Mouse (Mus musculus): ENCODE measurements around the gene Des. TPM values are rescaled to one million over a fixed set of nuclear protein-coding genes. Genes with fewer than 3 reads are reported as not detected.

The Des gene
- polyA plus RNA-seq, 1 experiment, result 0.11 TPM

GRCm38 (mm10) chr1:75319166-75319565 lies 41.0 kb upstream of the Des start:
- TF ChIP-seq FLI1 (IDR thresholded peaks at IDR 0.05; ENCODE audit: low read length) (no peak), GATA1 (IDR thresholded peaks at IDR 0.05; ENCODE audit: borderline replicate concordance, low read length) (no peak)
- H3K4me1 ChIP-seq, result peaks cover 28% of the 10 kb centered on the region

GRCm38 (mm10) chr1:75327461-75327860 lies 32.7 kb upstream of the Des start:
- H3K4me3 ChIP-seq (replicated peaks), result no peak overlapping the region
- H3K4me1 ChIP-seq, result no peaks in the 10 kb centered on the region
- peaks cover 5% of the 10 kb centered on the region for H3K27me3 ChIP-seq (replicated peaks)
- no peaks in the 10 kb centered on the region for H3K36me3 ChIP-seq (replicated peaks; ENCODE audit: low read length)
- peaks cover 12% of the 10 kb centered on the region for H3K9me3 ChIP-seq
- TF ChIP-seq GATA1 (IDR thresholded peaks at IDR 0.05; ENCODE audit: borderline replicate concordance, low read length) (no peak), FLI1 (IDR thresholded peaks at IDR 0.05; ENCODE audit: low read length) (no peak)

More at GRCm38 (mm10) chr1:75319166-75319565, 41.0 kb upstream of the Des start:
- Histone ChIP-seq H3K27me3 (replicated peaks) (peaks cover 6% of the 10 kb centered on the region), H3K4me3 (replicated peaks) (no peak overlapping the region), H3K36me3 (replicated peaks; ENCODE audit: low read length) (peaks cover 20% of the 10 kb centered on the region), H3K9me3 (peaks cover 5% of the 10 kb centered on the region)

DNA sequence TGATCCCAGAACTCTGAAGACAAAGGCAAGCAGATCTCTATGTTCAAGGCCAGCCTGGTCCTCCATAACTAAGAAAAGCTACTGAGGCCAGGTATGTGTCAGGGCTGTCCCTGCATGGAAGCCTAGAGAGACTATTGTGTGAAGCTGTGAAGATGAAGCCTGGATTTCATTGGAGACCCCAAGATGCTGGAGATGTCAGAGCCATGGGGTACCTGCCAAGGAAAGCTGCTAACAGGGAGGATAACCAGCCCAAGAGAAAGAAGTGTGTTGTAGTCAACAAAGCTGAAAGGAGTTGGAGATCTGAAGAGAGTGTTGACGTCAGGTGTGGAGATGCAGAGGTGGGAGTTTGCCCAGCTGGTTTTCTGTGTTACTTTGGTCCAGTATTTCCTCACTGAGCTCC lies 28.9 kb upstream of the Des start:
- Histone ChIP-seq H3K4me1 (no peaks in the 10 kb centered on the region), H3K27me3 (replicated peaks) (peaks cover 14% of the 10 kb centered on the region), H3K4me3 (replicated peaks) (no peak overlapping the region), H3K36me3 (replicated peaks; ENCODE audit: low read length) (no peaks in the 10 kb centered on the region), H3K9me3 (peaks cover 9% of the 10 kb centered on the region)
- TF ChIP-seq FLI1 (IDR thresholded peaks at IDR 0.05; ENCODE audit: low read length) (no peak), GATA1 (IDR thresholded peaks at IDR 0.05; ENCODE audit: borderline replicate concordance, low read length) (no peak)

DNA sequence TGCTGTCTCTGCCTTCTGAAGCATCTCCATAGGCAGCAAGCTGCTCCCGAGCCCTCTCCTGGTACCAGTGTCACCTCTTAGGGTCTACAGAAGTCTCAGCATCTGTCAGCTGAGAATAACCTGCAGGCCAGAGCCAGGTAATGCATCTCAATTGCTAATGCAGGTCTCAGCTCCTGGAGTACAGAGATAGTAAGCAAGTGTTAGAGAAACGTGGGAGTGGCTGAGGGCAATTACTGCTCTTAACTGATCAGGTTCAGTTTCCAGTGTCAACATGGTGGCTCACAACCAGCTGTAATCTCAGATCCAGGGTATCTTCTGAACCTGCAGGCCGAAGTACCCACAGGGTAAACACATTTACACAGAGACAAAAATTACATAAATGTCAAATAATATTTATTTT lies 23.7 kb upstream of the Des start:
- H3K9me3 ChIP-seq, result no peaks in the 10 kb centered on the region
- H3K27me3 ChIP-seq (replicated peaks), result peaks cover 45% of the 10 kb centered on the region
- H3K4me3 ChIP-seq (replicated peaks), result no peak overlapping the region
- H3K36me3 ChIP-seq (replicated peaks; ENCODE audit: low read length), result no peaks in the 10 kb centered on the region
- H3K4me1 ChIP-seq, result no peaks in the 10 kb centered on the region
- TF ChIP-seq GATA1 (IDR thresholded peaks at IDR 0.05; ENCODE audit: borderline replicate concordance, low read length), result no peak
- TF ChIP-seq FLI1 (IDR thresholded peaks at IDR 0.05; ENCODE audit: low read length), result no peak

GRCm38 (mm10) chr1:75337097-75337496 lies 23.0 kb upstream of the Des start:
- H3K36me3 ChIP-seq (replicated peaks; ENCODE audit: low read length), result no peaks in the 10 kb centered on the region
- no peak overlapping the region for H3K4me3 ChIP-seq (replicated peaks)
- H3K27me3 ChIP-seq (replicated peaks), result peaks cover 49% of the 10 kb centered on the region
- TF ChIP-seq GATA1 (IDR thresholded peaks at IDR 0.05; ENCODE audit: borderline replicate concordance, low read length) (no peak), FLI1 (IDR thresholded peaks at IDR 0.05; ENCODE audit: low read length) (no peak)
- no peaks in the 10 kb centered on the region for H3K4me1 ChIP-seq
- H3K9me3 ChIP-seq, result no peaks in the 10 kb centered on the region

- Histone ChIP-seq H3K27me3 (replicated peaks) (peaks cover 54% of the 10 kb centered on the region), H3K4me3 (replicated peaks) (no peak overlapping the region), H3K9me3 (no peaks in the 10 kb centered on the region), H3K36me3 (replicated peaks; ENCODE audit: low read length) (no peaks in the 10 kb centered on the region), H3K4me1 (no peaks in the 10 kb centered on the region)
- TF ChIP-seq FLI1 (IDR thresholded peaks at IDR 0.05; ENCODE audit: low read length), result no peak
- TF ChIP-seq GATA1 (IDR thresholded peaks at IDR 0.05; ENCODE audit: borderline replicate concordance, low read length), result no peak
These were observed 21.9 kb upstream of the Des start for GRCm38 (mm10) chr1:75338091-75338694.

GRCm38 (mm10) chr1:75339337-75339736 lies 20.8 kb upstream of the Des start:
- no peaks in the 10 kb centered on the region for H3K4me1 ChIP-seq
- no peaks in the 10 kb centered on the region for H3K9me3 ChIP-seq
- H3K27me3 ChIP-seq (replicated peaks), result peaks cover 65% of the 10 kb centered on the region
- no peaks in the 10 kb centered on the region for H3K36me3 ChIP-seq (replicated peaks; ENCODE audit: low read length)
- TF ChIP-seq FLI1 (IDR thresholded peaks at IDR 0.05; ENCODE audit: low read length), result no peak
- no peak for TF ChIP-seq GATA1 (IDR thresholded peaks at IDR 0.05; ENCODE audit: borderline replicate concordance, low read length)
- H3K4me3 ChIP-seq (replicated peaks), result no peak overlapping the region

- H3K27me3 ChIP-seq (replicated peaks), result peaks cover 73% of the 10 kb centered on the region
- no peak for TF ChIP-seq GATA1 (IDR thresholded peaks at IDR 0.05; ENCODE audit: borderline replicate concordance, low read length)
- TF ChIP-seq FLI1 (IDR thresholded peaks at IDR 0.05; ENCODE audit: low read length), result no peak
- H3K9me3 ChIP-seq, result no peaks in the 10 kb centered on the region
- peaks cover under 1% of the 10 kb centered on the region; the same call in 1 of the 2 replicates for H3K4me1 ChIP-seq
- H3K36me3 ChIP-seq (replicated peaks; ENCODE audit: low read length), result no peaks in the 10 kb centered on the region
- H3K4me3 ChIP-seq (replicated peaks), result no peak overlapping the region
These were observed 19.6 kb upstream of the Des start for GRCm38 (mm10) chr1:75340519-75340918.

DNA sequence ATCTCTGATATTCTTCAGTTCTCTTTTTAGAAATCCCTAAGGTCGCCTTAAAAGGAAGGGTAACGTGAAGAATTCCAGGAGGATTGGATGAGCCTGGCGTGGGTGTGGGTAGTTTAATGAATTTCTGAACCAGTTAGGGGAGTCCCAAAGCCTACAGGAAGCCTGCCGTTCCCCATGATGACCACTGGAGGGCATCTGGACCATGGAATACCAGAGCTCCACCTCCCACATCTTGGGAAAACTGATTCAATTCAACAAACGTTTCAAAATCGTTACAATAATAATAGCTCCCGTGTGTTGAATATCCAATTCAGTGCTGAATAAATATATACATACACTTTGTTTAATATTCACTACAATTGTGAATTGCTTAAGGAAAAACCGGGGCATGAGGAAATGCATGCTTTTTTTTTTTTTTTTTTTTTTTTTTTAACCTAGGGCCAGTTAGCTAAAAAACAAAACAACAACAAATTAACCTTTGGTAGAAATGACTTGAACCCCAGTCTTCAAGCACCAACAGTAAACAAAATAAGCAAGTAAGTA lies 17.2 kb upstream of the Des start:
- H3K4me1 ChIP-seq, result peaks cover 7% of the 10 kb centered on the region; the same call in 1 of the 2 replicates
- peaks cover 81% of the 10 kb centered on the region for H3K27me3 ChIP-seq (replicated peaks)

GRCm38 (mm10) chr1:75344291-75345035 lies 15.7 kb upstream of the Des start:
- H3K4me1 ChIP-seq, result peaks cover 7% of the 10 kb centered on the region; the same call in 1 of the 2 replicates
- H3K36me3 ChIP-seq (replicated peaks; ENCODE audit: low read length), result no peaks in the 10 kb centered on the region
- no peak overlapping the region for H3K4me3 ChIP-seq (replicated peaks)
- H3K27me3 ChIP-seq (replicated peaks), result peaks cover 81% of the 10 kb centered on the region
- TF ChIP-seq GATA1 (IDR thresholded peaks at IDR 0.05; ENCODE audit: borderline replicate concordance, low read length) (no peak), FLI1 (IDR thresholded peaks at IDR 0.05; ENCODE audit: low read length) (no peak)
- H3K9me3 ChIP-seq, result no peaks in the 10 kb centered on the region

More for the DNA sequence above, 17.2 kb upstream of the Des start:
- Histone ChIP-seq H3K4me3 (replicated peaks) (no peak overlapping the region), H3K9me3 (no peaks in the 10 kb centered on the region), H3K36me3 (replicated peaks; ENCODE audit: low read length) (no peaks in the 10 kb centered on the region)
- TF ChIP-seq GATA1 (IDR thresholded peaks at IDR 0.05; ENCODE audit: borderline replicate concordance, low read length) (no peak), FLI1 (IDR thresholded peaks at IDR 0.05; ENCODE audit: low read length) (no peak)

All from megakaryocyte, embryonic 14.5 days (primary cell).